Mouse (Mus musculus) midbrain, postnatal 0 days (tissue): ENCODE results near the gene Zan. TPM values are rescaled to one million over a fixed set of nuclear protein-coding genes. Genes with fewer than 3 reads are reported as not detected.

Experiments used
- ATAC-seq: fragments of 200-750 bp; cut with Nextera tagmentation; 2 replicates; pipeline ENCODE4 v1.8.0; 2017; ENCODE audit warnings: moderate number of reproducible peaks, mild to moderate bottlenecking, moderate TSS enrichment, moderate library complexity; ENCODE audit not compliant: low FRiP score
- DNase-seq: peaks from one replicate; pipeline ENCODE4 v3.0.0-alpha.2; 2015; ENCODE audit warnings: low spot score
- H3K27ac ChIP-seq: fragments of 300-500 bp; sonication (generic); 2 replicates; pipeline ENCODE4 v1.5.1; 2014; ENCODE audit warnings: low read depth, mild to moderate bottlenecking, low read length, mixed read lengths
- H3K27me3 ChIP-seq: fragments of 300-500 bp; sonication (generic); 2 replicates; pipeline ENCODE4 v1.6.1; 2014; ENCODE audit warnings: low read length, control low read depth, mixed read lengths; ENCODE audit not compliant: insufficient read depth
- H3K36me3 ChIP-seq: fragments of 300-500 bp; sonication (generic); 2 replicates; pipeline ENCODE4 v1.6.1; 2014; ENCODE audit warnings: low read length, control low read depth, mixed read lengths; ENCODE audit not compliant: insufficient read depth
- H3K4me1 ChIP-seq: fragments of 300-500 bp; sonication (generic); 2 replicates; pipeline ENCODE4 v1.6.1; 2014; ENCODE audit warnings: mild to moderate bottlenecking, control low read depth, antibody characterized with exemption, low read length, mixed read lengths; ENCODE audit not compliant: insufficient read depth
- H3K4me2 ChIP-seq: fragments of 300-500 bp; sonication (generic); 2 replicates; pipeline ENCODE4 v1.6.1; 2014; ENCODE audit warnings: low read depth, mild to moderate bottlenecking, low read length, mixed read lengths; ENCODE audit not compliant: poor library complexity, severe bottlenecking
- H3K4me3 ChIP-seq: fragments of 300-500 bp; sonication (generic); 2 replicates; pipeline ENCODE4 v1.5.1; 2014; ENCODE audit warnings: low read depth, mild to moderate bottlenecking, low read length, moderate library complexity
- H3K9ac ChIP-seq: fragments of 300-500 bp; sonication (generic); replicated peaks from 2 replicates; pipeline ENCODE4 v1.6.1; 2014; ENCODE audit warnings: mild to moderate bottlenecking, low read length, moderate library complexity, mixed read lengths; ENCODE audit not compliant: poor library complexity, severe bottlenecking
- H3K9me3 ChIP-seq: fragments of 300-500 bp; sonication (generic); 2 replicates; pipeline ENCODE4 v1.6.1; 2016; ENCODE audit warnings: low read length, control low read depth
- CTCF ChIP-seq: IDR thresholded peaks from 2 replicates; pipeline ENCODE4 v1.5.1; 2016; ENCODE audit warnings: antibody characterized with exemption, mild to moderate bottlenecking
- WGBS: fragments of 180-500 bp; shearing (Covaris S2); extraction: QIAGEN DNeasy Blood & Tissue Kit; methylation state at CpG from one replicate; pipeline ENCODE4 v1.1.7; 2014; 5-methylcytosine and 5-hydroxymethylcytosine counted together
- polyA plus RNA-seq: library from polyadenylated mRNA; unstranded; fragments of >200 nt; fragmentation: Nextera tagmentation; extraction: Ambion mirVana; gene quantifications from 2 replicates; pipeline ENCODE4 v1.2.1, GENCODE M21; 2015
- total RNA-seq: library from RNA; depleted of rRNA; stranded (reverse); fragments of >200 nt; gene quantifications from 2 replicates; pipeline ENCODE4 v1.2.3, GENCODE M21; 2014

Zan gene
- total and polyA plus RNA-seq, 2 experiments from 2014 or later: 0.31 to 0.99 TPM

DNA sequence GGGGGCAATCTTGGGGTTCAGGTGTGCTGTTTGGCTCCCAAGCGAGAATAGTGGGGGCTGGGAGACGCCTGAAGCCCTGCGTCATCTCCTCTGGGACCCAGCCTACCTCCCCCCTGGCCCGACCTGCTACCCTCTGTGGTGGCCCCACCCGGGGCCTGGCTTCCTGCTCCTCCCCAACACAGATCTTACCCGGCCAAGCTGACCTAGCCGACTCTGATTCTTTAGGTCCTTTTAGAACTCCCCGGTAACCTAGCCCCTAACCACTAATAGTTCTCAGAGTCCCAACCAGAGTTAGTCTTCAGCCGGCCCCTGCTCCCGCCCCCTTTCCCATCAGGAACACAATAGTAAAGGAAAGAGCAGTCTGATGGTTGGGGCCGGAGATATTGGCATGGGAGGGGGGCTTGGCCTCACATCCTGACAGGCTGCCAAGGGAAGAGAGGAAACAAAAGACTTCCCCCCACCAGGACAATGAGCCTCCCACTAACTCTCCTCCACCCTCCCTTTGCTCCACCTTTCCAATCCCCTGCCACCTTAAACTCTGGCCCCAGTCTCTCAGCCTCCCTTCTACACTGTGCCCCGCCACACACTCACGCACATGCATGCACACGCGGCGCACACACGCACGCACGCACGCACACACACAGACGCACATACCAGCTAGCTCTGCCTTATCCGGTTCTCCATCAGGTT, 137.4 kb downstream of the Zan start:
- Histone ChIP-seq H3K4me1 (peaks cover 2% of the 10 kb centered on the region; the same call in 1 of the 2 replicates), H3K4me2 (peak overlapping the region; percentile 81), H3K4me3 (peak overlapping the region; percentile 36), H3K27me3 (no peaks in the 10 kb centered on the region), H3K36me3 (no peaks in the 10 kb centered on the region), H3K27ac (peak overlapping the region; percentile 71), H3K9ac (peak overlapping the region; percentile 64), H3K9me3 (no peaks in the 10 kb centered on the region)
- 2% methylated on average over 22 of the region's 22 CpGs for WGBS
- DNase-seq (peak; percentile 54), ATAC-seq (peak; percentile 77)
- TF ChIP-seq CTCF: no peak

DNA sequence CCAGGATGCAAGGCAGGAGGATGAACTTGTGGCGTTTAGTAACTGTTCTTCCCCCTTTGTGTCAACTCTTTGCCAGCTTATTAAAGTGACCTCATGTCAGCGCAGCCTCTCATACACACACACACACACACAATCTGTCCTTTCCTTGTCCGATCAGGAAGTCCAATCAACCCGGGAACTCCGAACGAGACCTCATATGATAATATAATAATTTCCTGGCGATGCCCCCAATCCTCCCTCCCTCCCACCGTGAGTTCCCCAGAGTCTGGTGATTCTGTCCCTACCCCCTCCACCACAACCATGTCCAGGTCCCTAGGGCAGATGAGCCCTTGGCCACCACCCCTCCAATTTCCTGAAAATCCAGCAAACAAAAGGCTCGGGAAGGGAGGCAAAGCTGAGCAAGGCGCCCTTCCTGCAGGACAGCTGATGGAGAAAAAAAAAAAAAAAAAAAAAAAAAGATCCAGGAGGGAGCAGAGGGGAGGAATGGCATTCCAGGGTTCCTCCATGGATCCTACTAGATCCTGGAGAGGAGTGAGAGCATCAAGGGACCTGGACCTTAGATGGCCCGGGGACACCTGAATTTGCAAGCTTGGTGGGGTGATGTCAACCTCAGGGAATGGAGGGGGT, 138.1 kb downstream of the Zan start:
- Histone ChIP-seq H3K4me3 (peak overlapping the region; percentile 36), H3K36me3 (no peaks in the 10 kb centered on the region), H3K9me3 (no peaks in the 10 kb centered on the region), H3K4me2 (peak overlapping the region; percentile 81), H3K9ac (peak overlapping the region; percentile 64), H3K4me1 (peaks cover 2% of the 10 kb centered on the region; the same call in 1 of the 2 replicates), H3K27ac (peak overlapping the region; percentile 71), H3K27me3 (no peaks in the 10 kb centered on the region)
- under 1% methylated on average over 11 of the region's 11 CpGs for WGBS
- DNase-seq (peak; percentile 70), ATAC-seq (0 out of 2 replicates have a peak, but pooled peaks have one; percentile 6)
- no peak for TF ChIP-seq CTCF

DNA sequence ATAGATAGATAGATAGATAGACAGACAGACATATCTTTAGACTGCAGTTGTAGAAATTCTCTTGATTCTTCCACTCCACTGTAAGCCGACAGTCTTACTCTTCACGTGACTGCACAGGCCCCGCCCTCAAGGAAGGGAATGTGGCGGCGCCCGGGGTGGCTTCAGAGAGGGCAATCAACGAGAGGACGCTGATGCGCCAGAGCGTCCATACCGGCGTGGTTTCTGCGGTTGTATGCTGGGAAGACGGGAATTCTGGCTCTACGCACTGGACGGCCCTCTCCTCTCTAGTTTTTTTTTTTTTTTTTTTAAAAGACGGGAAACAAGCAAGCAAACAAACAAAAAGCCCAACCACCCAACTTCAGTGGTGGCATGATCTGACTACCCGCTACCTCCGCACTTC, 138.6 kb downstream of the Zan start:
- Histone ChIP-seq H3K27ac (peak overlapping the region; percentile 71), H3K4me3 (peak overlapping the region; percentile 36), H3K9ac (peak overlapping the region; percentile 64), H3K4me2 (peak overlapping the region; percentile 81), H3K9me3 (no peaks in the 10 kb centered on the region), H3K27me3 (no peaks in the 10 kb centered on the region), H3K36me3 (no peaks in the 10 kb centered on the region), H3K4me1 (peaks cover 2% of the 10 kb centered on the region; the same call in 1 of the 2 replicates)
- ATAC-seq (peak; percentile 87), DNase-seq (peak; percentile 97)
- TF ChIP-seq CTCF: no peak
- under 1% methylated on average over 19 of the region's 19 CpGs for WGBS

DNA sequence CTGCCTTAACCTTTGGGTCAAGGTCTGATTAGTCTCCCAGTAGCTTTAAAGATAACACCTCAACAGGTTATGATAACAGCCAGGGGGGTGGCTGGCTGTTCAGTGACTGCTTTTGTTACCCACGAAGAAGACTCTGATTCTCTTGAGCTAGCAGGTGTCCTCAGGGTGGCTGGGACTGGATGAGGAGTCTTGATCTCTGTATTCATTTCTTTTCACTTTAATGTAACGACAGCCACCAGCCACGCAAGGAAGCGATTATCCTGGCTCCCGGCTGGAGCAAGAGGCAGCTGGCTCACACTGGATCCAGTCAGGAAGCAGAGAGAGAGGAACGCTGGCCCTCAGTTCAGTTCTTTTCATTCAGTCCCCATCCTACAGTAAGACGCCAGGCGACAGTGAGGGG, 139.7 kb downstream of the Zan start:
- no peak for TF ChIP-seq CTCF
- no peak for ATAC-seq
- H3K9ac ChIP-seq: no peak overlapping the region
- no peak overlapping the region for H3K27ac ChIP-seq
- H3K36me3 ChIP-seq: no peaks in the 10 kb centered on the region
- H3K4me3 ChIP-seq: no peak overlapping the region
- 54% methylated on average over 8 of the region's 8 CpGs for WGBS
- H3K4me1 ChIP-seq: peaks cover 5% of the 10 kb centered on the region; the same call in 1 of the 2 replicates
- DNase-seq: no peak
- no peaks in the 10 kb centered on the region for H3K27me3 ChIP-seq
- H3K4me2 ChIP-seq: no peak overlapping the region
- H3K9me3 ChIP-seq: no peaks in the 10 kb centered on the region

DNA sequence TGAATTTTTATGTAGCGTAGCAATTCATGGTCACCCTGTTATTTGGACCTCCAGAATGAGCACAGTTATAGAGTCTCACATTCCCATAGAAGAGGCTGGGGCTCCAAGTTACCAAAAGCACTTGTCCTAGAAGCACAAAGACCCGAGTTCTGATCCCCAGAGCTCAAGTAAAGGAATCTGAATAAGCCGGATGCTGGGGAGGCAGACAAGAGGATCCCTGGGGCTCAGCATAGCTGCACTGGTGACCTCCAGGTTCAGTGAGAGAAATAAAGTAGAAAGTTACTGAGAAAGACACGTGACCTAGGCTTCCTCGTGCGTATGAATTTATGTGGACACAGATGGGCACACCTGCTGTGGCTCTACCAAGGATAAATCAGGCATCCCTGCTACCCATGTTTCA, 141.8 kb downstream of the Zan start:
- no peaks in the 10 kb centered on the region for H3K9me3 ChIP-seq
- 65% methylated on average over 6 of the region's 6 CpGs for WGBS
- H3K27me3 ChIP-seq: no peaks in the 10 kb centered on the region
- no peak overlapping the region for H3K9ac ChIP-seq
- H3K4me1 ChIP-seq: peaks cover 5% of the 10 kb centered on the region; the same call in 1 of the 2 replicates
- H3K36me3 ChIP-seq: peaks cover 2% of the 10 kb centered on the region; the same call in 1 of the 2 replicates
- TF ChIP-seq CTCF: no peak
- no peak overlapping the region for H3K4me3 ChIP-seq
- no peak for ATAC-seq
- H3K4me2 ChIP-seq: no peak overlapping the region
- no peak overlapping the region for H3K27ac ChIP-seq
- no peak for DNase-seq

DNA sequence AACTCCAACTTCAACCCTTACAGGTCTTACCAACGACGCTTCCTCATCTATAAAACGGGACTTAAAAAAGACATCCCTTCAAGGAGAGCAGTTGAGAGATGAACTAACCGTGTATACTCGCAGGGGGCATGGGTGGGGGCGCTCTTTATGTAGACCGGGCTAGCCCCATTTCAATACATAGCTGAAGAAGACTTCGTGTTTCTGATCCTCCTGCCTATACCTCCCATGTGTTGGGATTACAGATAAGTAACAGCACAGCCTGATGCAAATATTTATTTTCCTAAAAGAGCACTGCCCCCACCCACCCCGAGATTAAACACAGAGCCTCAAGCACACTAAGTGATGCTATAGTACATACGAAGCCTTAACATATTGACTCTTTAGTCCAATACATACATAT, 142.5 kb downstream of the Zan start:
- Histone ChIP-seq H3K4me2 (no peak overlapping the region), H3K4me3 (peak overlapping the region; percentile 52; the same call in 1 of the 2 replicates), H3K4me1 (peaks cover 3% of the 10 kb centered on the region; the same call in 1 of the 2 replicates), H3K9me3 (no peaks in the 10 kb centered on the region), H3K36me3 (peaks cover 2% of the 10 kb centered on the region; the same call in 1 of the 2 replicates), H3K9ac (no peak overlapping the region), H3K27me3 (no peaks in the 10 kb centered on the region), H3K27ac (no peak overlapping the region)
- 50% methylated on average over 10 of the region's 10 CpGs for whole genome bisulfite sequencing
- DNase-seq (no peak), ATAC-seq (no peak)
- TF ChIP-seq CTCF: no peak
